Mouse (Mus musculus): ENCODE data around the gene Hist1h3d. TPM values are rescaled to one million over a fixed set of nuclear protein-coding genes. Genes with fewer than 3 reads are reported as not detected.
"Not testable (repeated sequence)": the region's sequence is repeated elsewhere in the genome, so short reads cannot be mapped to it uniquely, and the experiment has no call there.

Gene Hist1h3d
- 1 to 10 TPM; 7.4 TPM for total RNA-seq (2021)
- long read RNA-seq, experiment 1, partial matches to known transcripts = 0 of 4 reads
- long read RNA-seq, experiment 1, other reads (novel, unspliced or antisense) = 2 of 4 reads
- long read RNA-seq, experiment 2, partial matches to known transcripts = 0 of 2 reads
- long read RNA-seq, experiment 2, other reads (novel, unspliced or antisense) = 2 of 2 reads

GRCm38 (mm10) chr13:23575271-23575851 lies at the start of gene Hist1h3d:
TSS of gene Hist1h3d (plus strand) at chr13:23575763.
- DNase-seq = no peak

GRCm38 (mm10) chr13:23525901-23526300 lies 49.7 kb upstream of the Hist1h3d start:
- no peak for DNase-seq

- DNase-seq = peak; percentile 88 to 92
Measured at GRCm38 (mm10) chr13:23526312-23526711, 49.3 kb upstream of the Hist1h3d start.

GRCm38 (mm10) chr13:23529005-23529404 lies 46.6 kb upstream of the Hist1h3d start:
- no peak for DNase-seq

GRCm38 (mm10) chr13:23529480-23530165 lies 45.9 kb upstream of the Hist1h3d start:
- DNase-seq = no peak

GRCm38 (mm10) chr13:23530181-23530900 lies 45.2 kb upstream of the Hist1h3d start:
- DNase-seq = peak; percentile 41 to 56

- peak; percentile 93 to 94 for DNase-seq
Measured at GRCm38 (mm10) chr13:23530901-23531875, 44.4 kb upstream of the Hist1h3d start, which contains the start of gene Hist1h4h. TSS of gene Hist1h4h (plus strand) at chr13:23531050.

GRCm38 (mm10) chr13:23532262-23533075 lies 43.1 kb upstream of the Hist1h3d start:
- DNase-seq = no peak

GRCm38 (mm10) chr13:23533560-23534367 lies 41.8 kb upstream of the Hist1h3d start, which contains the start of gene Hist1h2af:
TSS of gene Hist1h2af (plus strand) at chr13:23533906.
- peak; percentile 61 to 67 for DNase-seq

- DNase-seq = peak in 1 of 2 experiments; percentile 16
Measured at GRCm38 (mm10) chr13:23534368-23535131, 41.0 kb upstream of the Hist1h3d start.

- DNase-seq = peak; percentile 85 to 88
Measured at GRCm38 (mm10) chr13:23535137-23536075, 40.2 kb upstream of the Hist1h3d start, which contains the start of gene Hist1h3g. TSS of gene Hist1h3g (plus strand) at chr13:23535422.

GRCm38 (mm10) chr13:23536076-23536822 lies 39.3 kb upstream of the Hist1h3d start:
- DNase-seq = no peak

- DNase-seq = no peak
Measured at GRCm38 (mm10) chr13:23537006-23537710, 38.4 kb upstream of the Hist1h3d start.

GRCm38 (mm10) chr13:23538249-23538648 lies 37.3 kb upstream of the Hist1h3d start:
- DNase-seq = no peak

GRCm38 (mm10) chr13:23539821-23540220 lies 35.7 kb upstream of the Hist1h3d start:
- not testable (repeated sequence) for DNase-seq

- no peak for DNase-seq
Measured at GRCm38 (mm10) chr13:23541497-23541896, 34.1 kb upstream of the Hist1h3d start.
